Mouse (Mus musculus) CD4-positive, CD25-positive, alpha-beta regulatory T cell, adult 4 months (primary cell): Measurements from ENCODE around the gene Hgd. TPM values are rescaled to one million over a fixed set of nuclear protein-coding genes. Genes with fewer than 3 reads are reported as not detected.
"Not testable (repeated sequence)": the region's sequence is repeated elsewhere in the genome, so short reads cannot be mapped to it uniquely, and the experiment has no call there.

Source experiments
- ATAC-seq: one replicate; pipeline ENCODE4 v1.8.0; 2017
- polyA plus RNA-seq, 2 experiments: library from polyadenylated mRNA; unstranded; fragments of 100-300 nt; shearing (Covaris generic); gene quantifications; one replicate each; pipeline ENCODE4 v1.2.1; 2017

Hgd gene
- polyA plus RNA-seq, 2 experiments from 2014 or later, result 0.38 TPM; not detected in 1

- ATAC-seq, result no peak
Measured at GRCm38 (mm10) chr16:37635095-37635494, 55.1 kb downstream of the Hgd start.

- ATAC-seq, result no peak
Measured at GRCm38 (mm10) chr16:37636107-37636506, 56.2 kb downstream of the Hgd start.

- ATAC-seq, result no peak
Measured at GRCm38 (mm10) chr16:37637802-37638201, 57.8 kb downstream of the Hgd start.

GRCm38 (mm10) chr16:37640522-37640921 is 60.6 kb downstream of the Hgd start:
- ATAC-seq, result not testable (repeated sequence)

DNA sequence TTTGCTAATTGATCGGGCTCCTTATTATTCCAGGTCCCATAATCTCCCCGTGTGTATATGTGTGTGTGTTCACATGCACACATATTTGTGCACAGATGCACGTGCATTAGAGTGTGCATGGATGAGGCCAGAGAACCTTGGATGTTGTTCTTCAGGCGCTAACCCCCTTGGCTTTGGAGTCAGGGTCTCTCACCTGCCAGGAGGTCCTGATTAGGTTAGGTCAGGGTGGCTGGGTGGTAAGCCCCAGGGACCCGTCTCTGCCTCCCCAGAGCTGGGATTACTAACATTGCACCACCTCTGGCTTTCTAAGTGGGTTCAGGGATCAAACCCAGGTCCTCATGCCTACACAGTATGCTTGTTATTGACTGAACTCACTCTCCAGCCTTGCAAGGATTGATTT is 64.5 kb downstream of the Hgd start:
- ATAC-seq, result no peak

DNA sequence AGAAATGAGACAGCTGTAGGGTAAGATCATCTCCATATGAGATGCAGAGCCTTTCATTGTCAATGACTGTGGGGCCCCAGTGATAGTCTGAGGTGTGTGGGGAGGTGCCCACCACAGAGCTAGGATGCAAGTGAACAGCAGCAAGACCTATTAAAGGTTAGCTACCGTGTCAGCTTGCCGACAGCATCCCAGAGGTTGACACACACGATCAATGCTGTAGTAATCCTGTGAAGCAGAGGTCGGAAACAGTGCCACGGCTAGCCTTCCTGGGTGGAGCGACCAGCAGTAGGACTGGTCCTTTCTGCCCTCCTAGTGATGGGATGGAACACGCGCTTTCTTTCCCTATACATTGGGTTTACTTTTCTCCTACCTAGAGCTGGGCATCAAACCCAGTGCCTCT is 65.3 kb downstream of the Hgd start:
- ATAC-seq, result no peak

- ATAC-seq, result no peak
Measured at GRCm38 (mm10) chr16:37645799-37646198, 65.8 kb downstream of the Hgd start.

GRCm38 (mm10) chr16:37647067-37647466 is 67.1 kb downstream of the Hgd start:
- ATAC-seq, result no peak

- no peak for ATAC-seq
Measured at GRCm38 (mm10) chr16:37647936-37648335, 68.0 kb downstream of the Hgd start.

GRCm38 (mm10) chr16:37649068-37649467 is 69.1 kb downstream of the Hgd start:
- ATAC-seq, result no peak

- ATAC-seq, result no peak
Measured at GRCm38 (mm10) chr16:37651467-37651866, 71.5 kb downstream of the Hgd start.

DNA sequence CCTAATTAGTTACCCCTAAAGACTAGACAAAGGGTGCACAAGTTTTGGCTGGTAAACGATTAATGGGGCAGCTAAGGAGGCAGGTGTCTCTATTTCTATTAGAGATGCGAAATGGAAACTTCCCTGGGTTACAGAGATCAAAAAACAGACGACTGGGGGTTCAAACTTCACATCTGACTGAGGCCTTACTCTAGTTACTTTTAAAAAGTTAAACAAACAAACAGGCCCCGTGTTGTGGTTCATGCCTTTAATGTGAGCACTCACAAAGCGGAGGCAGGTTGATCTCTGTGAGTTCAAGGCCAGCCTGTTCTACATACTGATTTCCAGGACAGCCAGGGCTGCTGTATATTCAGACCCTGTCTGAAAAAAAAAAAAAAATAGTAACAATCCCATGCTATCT is 72.7 kb downstream of the Hgd start:
- ATAC-seq, result no peak

DNA sequence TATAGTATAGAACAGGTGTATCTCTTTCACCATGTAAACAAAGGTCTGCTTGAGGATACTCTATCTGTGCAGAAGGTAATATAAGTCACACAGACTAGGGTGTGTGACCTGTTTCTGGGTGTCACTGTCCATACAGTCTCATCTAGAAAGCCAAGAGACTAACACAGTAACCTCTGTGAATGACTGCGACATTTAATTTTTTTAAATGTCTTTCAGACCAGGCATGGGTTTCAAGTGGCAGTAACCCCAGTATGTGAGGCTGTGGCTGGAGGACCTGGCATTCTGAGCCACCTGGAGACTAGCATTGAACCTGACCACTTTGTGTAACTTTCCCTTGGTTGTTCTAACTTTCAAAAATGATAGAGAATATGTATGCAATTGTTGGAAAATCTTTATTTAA is 73.1 kb downstream of the Hgd start:
- no peak for ATAC-seq

GRCm38 (mm10) chr16:37653731-37654657 is 74.0 kb downstream of the Hgd start, which contains the start of gene Ndufb4:
Gene Ndufb4, minus strand, starts transcription at chr16:37654453.
- peak; percentile 93 for ATAC-seq

- no peak for ATAC-seq
Measured at GRCm38 (mm10) chr16:37654831-37655455, 75.0 kb downstream of the Hgd start.

GRCm38 (mm10) chr16:37655756-37656347 is 75.9 kb downstream of the Hgd start:
- no peak for ATAC-seq

DNA sequence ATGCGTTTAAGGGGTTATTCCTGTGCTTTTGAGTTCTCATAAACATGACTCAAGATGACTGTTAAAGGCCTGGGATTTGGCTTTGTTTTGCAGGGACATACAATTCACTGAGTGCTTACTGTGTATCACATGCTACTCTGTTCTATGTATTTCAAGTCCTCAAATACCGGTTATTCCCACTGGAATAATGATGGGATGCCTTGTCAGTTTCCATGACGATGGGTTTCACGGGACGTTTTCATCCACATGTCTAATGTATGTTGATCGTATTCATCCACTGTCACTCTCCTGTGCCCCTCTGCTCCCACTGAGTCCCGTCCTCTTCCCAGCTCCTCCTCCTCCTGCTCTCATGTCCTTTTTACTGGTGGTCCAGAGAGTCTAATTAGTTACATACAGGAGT is 76.8 kb downstream of the Hgd start:
- no peak for ATAC-seq

- no peak for ATAC-seq
Measured at GRCm38 (mm10) chr16:37663643-37664459, 83.9 kb downstream of the Hgd start.

DNA sequence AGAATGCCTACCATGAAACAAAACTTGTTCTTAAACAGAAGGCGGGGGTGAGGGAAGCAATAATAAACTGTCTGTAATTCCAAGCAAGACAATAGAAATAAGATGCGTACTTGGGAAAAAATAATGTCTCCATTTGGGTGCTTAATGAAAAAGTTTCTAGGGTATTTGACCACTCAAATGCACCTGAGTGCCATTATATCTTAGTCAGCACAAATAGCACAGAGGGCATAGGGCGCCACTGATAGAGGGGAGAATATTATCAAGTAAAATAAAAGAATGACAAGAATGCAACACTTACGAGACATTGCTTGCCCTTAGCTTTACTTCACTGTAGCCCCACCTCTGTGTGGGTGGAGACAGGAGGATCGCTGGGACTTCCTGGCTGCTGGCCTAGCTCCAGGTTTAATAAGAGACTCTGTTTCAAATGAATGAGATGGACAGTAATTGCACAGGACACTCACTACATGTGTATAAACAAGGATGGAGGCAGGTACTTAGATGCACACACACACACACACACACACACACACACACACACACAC is 85.5 kb downstream of the Hgd start:
- no peak for ATAC-seq

- ATAC-seq, result no peak
Measured at GRCm38 (mm10) chr16:37670666-37671283, 90.8 kb downstream of the Hgd start.

- no peak for ATAC-seq
Measured at GRCm38 (mm10) chr16:37675326-37675725, 95.4 kb downstream of the Hgd start.
